Mouse (Mus musculus): ENCODE measurements around the gene Polg2. TPM values are rescaled to one million over a fixed set of nuclear protein-coding genes. Genes with fewer than 3 reads are reported as not detected.
"Not testable (repeated sequence)": the region's sequence is repeated elsewhere in the genome, so short reads cannot be mapped to it uniquely, and the experiment has no call there.

Polg2 gene
- total RNA-seq, 2 experiments from 2014 or later = 3.1 to 5.0 TPM

GRCm38 (mm10) chr11:106770195-106770974 lies 9.0 kb downstream of the Polg2 start:
- no peak overlapping the region for H3K27ac ChIP-seq
- no peak overlapping the region for H3K4me3 ChIP-seq
- TF ChIP-seq CTCF (conservative IDR thresholded peaks at IDR 0.05) = peak; percentile 63
- DNase-seq (ENCODE audit: low spot score in 2 of 2) = no peak

GRCm38 (mm10) chr11:106767516-106767915 lies 11.8 kb downstream of the Polg2 start:
- Histone ChIP-seq H3K27ac (no peak overlapping the region), H3K4me3 (no peak overlapping the region)
- no peak for DNase-seq (ENCODE audit: low spot score in 2 of 2)
- peak; percentile 43 for TF ChIP-seq CTCF (conservative IDR thresholded peaks at IDR 0.05)

- DNase-seq (ENCODE audit: low spot score in 2 of 2) = no peak
- Histone ChIP-seq H3K27ac (no peak overlapping the region), H3K4me3 (no peak overlapping the region)
- no peak for TF ChIP-seq CTCF (conservative IDR thresholded peaks at IDR 0.05)
These were observed 12.7 kb downstream of the Polg2 start for GRCm38 (mm10) chr11:106766611-106767162.

GRCm38 (mm10) chr11:106762800-106763185 lies 16.5 kb downstream of the Polg2 start:
- no peak for DNase-seq (ENCODE audit: low spot score in 2 of 2)
- TF ChIP-seq CTCF (conservative IDR thresholded peaks at IDR 0.05) = no peak
- Histone ChIP-seq H3K4me3 (no peak overlapping the region), H3K27ac (peak overlapping the region; percentile 46; the same call in 1 of the 2 replicates)

DNA sequence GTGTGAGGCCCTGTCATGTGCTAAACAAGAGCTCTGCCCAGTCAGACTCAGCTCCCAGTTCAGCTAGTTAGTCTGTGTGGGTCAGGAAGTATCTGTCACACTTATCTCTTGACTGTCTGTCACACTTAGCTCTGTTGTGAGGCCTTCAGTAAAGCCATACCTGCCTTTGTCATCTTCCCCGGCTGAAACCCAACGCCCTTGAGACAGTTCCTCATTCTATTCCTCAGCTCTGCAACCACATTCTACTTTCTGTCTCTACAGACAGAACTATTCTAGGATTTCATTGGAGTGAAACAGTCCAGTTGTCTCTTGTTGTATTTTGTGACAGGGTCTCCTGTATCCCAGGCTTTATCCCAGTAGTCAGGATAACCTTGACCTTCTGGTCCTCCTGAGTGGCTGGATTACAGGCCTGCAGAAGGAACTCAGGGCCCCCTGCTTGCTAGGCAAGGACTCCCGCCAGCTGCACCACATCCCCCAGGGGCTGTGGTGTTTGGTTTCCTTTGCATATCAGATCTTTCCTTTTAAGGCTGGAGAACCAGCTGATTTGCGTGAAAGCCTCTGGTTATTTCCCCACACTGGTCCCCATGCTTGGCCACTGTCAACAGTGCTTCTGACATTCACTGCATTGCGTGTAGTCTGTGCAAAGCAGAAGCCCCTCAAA lies 17.1 kb downstream of the Polg2 start:
- H3K27ac ChIP-seq = peak overlapping the region; percentile 39; the same call in 1 of the 2 replicates
- no peak overlapping the region for H3K4me3 ChIP-seq
- no peak for TF ChIP-seq CTCF (conservative IDR thresholded peaks at IDR 0.05)
- no peak for DNase-seq (ENCODE audit: low spot score in 2 of 2)

DNA sequence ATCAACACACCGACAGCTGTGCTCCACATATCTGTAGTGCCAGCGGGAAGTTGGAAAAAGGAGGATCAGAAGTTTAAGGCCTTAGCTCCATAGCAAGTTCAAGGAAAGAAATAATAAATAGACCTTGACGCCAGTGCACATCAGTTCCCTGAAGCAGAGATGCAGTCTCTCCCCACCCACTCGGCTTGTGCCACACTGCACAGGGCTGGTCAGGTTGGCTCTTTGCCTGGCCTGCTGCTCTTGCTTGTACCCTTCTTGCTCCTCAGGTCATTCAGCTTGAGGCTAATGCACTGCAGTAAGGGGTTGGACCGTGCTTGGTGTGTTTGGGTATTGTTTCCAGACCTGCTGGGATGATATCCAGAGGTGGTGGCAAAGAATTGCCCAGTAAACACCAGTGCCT lies 18.8 kb downstream of the Polg2 start:
- Histone ChIP-seq H3K27ac (no peak overlapping the region), H3K4me3 (no peak overlapping the region)
- TF ChIP-seq CTCF (conservative IDR thresholded peaks at IDR 0.05) = no peak
- no peak for DNase-seq (ENCODE audit: low spot score in 2 of 2)

- no peak for DNase-seq (ENCODE audit: low spot score in 2 of 2)
- H3K4me3 ChIP-seq = no peak overlapping the region
- no peak overlapping the region for H3K27ac ChIP-seq
- TF ChIP-seq CTCF (conservative IDR thresholded peaks at IDR 0.05) = no peak
These were observed 20.3 kb downstream of the Polg2 start for GRCm38 (mm10) chr11:106759028-106759427.

DNA sequence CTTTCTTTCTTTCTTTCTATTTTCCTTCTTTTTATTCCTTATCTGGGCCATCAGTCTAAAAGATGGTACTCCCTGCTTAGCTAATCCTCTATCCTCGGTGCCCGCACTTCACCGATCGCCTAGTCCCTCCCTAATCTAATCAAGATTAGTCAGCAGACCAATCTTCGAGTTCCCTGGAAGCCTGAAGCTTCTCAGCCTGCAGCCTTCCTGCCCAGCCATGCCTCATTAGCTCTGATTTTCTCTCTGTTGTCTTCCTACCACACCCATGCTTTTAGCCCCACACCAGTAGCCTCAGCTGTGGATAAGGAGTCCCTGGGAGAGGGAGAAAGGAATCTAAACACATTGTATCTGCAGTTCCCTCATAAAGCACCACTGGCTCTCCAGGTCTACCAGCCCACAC lies 23.8 kb downstream of the Polg2 start:
- no peak for TF ChIP-seq CTCF (conservative IDR thresholded peaks at IDR 0.05)
- H3K4me3 ChIP-seq = no peak overlapping the region
- no peak for DNase-seq (ENCODE audit: low spot score in 2 of 2)
- H3K27ac ChIP-seq = no peak overlapping the region

DNA sequence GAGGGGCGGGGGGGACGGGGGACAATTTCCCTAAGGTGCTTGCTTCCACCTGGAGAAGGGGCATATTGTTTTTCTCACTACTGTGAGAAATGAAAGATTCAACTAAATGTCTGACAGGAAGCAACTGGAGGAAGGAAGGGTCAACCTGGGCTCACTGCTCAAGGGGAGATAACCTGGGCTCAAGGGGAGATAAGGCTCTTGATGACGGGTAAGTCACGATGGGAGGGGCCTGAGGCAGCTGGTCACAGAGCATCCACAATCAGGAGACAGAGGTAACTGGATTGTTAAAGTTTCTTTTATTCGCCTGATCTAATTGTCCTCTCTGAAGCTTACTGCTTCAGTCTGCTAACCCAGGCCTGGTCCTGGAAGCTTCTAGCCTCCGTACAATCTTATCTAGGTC lies 26.0 kb downstream of the Polg2 start:
- no peak for TF ChIP-seq CTCF (conservative IDR thresholded peaks at IDR 0.05)
- Histone ChIP-seq H3K4me3 (no peak overlapping the region), H3K27ac (no peak overlapping the region)
- no peak for DNase-seq (ENCODE audit: low spot score in 2 of 2)

GRCm38 (mm10) chr11:106752103-106752502 lies 27.2 kb downstream of the Polg2 start:
- no peak for DNase-seq (ENCODE audit: low spot score in 2 of 2)
- no peak for TF ChIP-seq CTCF (conservative IDR thresholded peaks at IDR 0.05)
- Histone ChIP-seq H3K4me3 (no peak overlapping the region), H3K27ac (peak overlapping the region; percentile 28; the same call in 1 of the 2 replicates)

GRCm38 (mm10) chr11:106751039-106752018 lies 28.0 kb downstream of the Polg2 start, which contains the start of gene Milr1:
TSS of gene Milr1 (plus strand) at chr11:106751226.
- no peak for TF ChIP-seq CTCF (conservative IDR thresholded peaks at IDR 0.05)
- no peak for DNase-seq (ENCODE audit: low spot score in 2 of 2)
- Histone ChIP-seq H3K4me3 (no peak within 1 kb of the TSS), H3K27ac (peak within 1 kb of the TSS; percentile 28; the same call in 1 of the 2 replicates)

GRCm38 (mm10) chr11:106750121-106750751 lies 29.1 kb downstream of the Polg2 start, which contains the start of gene Pecam1:
TSS of gene Pecam1 (minus strand) at chr11:106750628.
- Histone ChIP-seq H3K27ac (no peak within 1 kb of the TSS), H3K4me3 (no peak within 1 kb of the TSS)
- no peak for DNase-seq (ENCODE audit: low spot score in 2 of 2)
- TF ChIP-seq CTCF (conservative IDR thresholded peaks at IDR 0.05) = no peak

- not testable (repeated sequence) for DNase-seq (ENCODE audit: low spot score in 2 of 2); H3K27ac ChIP-seq; H3K4me3 ChIP-seq
These were observed 29.7 kb downstream of the Polg2 start for GRCm38 (mm10) chr11:106749557-106750120.
